Mouse (Mus musculus) cortical plate, adult 2 months (tissue): Measurements from ENCODE around the gene Gpc5.

Experiments used
- CTCF ChIP-seq: fragments of 200-500 bp; IDR thresholded peaks from 2 replicates; pipeline ENCODE4 v1.5.1; 2011; ENCODE audit warnings: mild to moderate bottlenecking, control low read depth, low read length; ENCODE audit not compliant: insufficient read depth; ENCODE audit errors: extremely low read depth
- POLR2A ChIP-seq: fragments of 200-500 bp; IDR thresholded peaks from 2 replicates; pipeline ENCODE4 v1.6.1; 2011; ENCODE audit warnings: mild to moderate bottlenecking, low read length, control low read depth; ENCODE audit not compliant: insufficient read depth; ENCODE audit errors: extremely low read depth

DNA sequence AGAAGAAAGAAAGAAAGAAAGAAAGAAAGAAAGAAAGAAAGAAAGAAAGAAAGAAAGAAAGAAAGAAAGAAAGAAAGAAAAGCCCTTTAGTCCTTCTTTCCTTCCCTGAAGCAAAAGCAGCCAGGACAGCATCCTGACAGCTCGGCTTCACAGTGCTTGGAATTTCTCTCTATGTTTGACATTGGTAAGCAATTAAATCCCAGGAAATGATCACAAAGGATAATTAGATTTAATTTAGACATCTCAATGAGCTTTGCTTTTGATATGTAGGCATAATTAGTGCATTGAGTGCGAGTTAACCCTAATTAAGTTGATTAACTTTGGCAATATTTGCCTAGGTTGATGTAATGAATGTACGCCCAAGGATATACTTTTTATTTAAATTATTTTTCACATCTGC is 257.4 kb downstream of the Gpc5 start:
- TF ChIP-seq CTCF (no peak), POLR2A (no peak)
